Mouse (Mus musculus) heart, embryonic 13.5 days (tissue): ENCODE measurements around the gene Esrrb. TPM values are rescaled to one million over a fixed set of nuclear protein-coding genes. Genes with fewer than 3 reads are reported as not detected.

Source experiments
- polyA plus RNA-seq: library from polyadenylated mRNA; unstranded; fragments of >200 nt; fragmentation: Nextera tagmentation; extraction: Ambion mirVana; gene quantifications from 2 replicates; pipeline ENCODE4 v1.2.1, GENCODE M21; 2015

The Esrrb gene
- polyA plus RNA-seq, 1 experiment from 2014 or later, result 3.0 TPM

Other genes starting within 250 kb of the Esrrb start
- gene Gpatch2l, start 119.3 kb upstream of the Esrrb start, polyA plus RNA-seq, result 10.4 and 11.1 TPM in 2 replicates